Mouse (Mus musculus) ovary, adult 18-20 months (tissue): Measurements from ENCODE around the gene Ccdc82.

Experiments used
- DNase-seq: peaks from one replicate; pipeline ENCODE4 v3.0.0; 2022; ENCODE audit warnings: low spot score, mixed read lengths

Gene Ccdc82

DNA sequence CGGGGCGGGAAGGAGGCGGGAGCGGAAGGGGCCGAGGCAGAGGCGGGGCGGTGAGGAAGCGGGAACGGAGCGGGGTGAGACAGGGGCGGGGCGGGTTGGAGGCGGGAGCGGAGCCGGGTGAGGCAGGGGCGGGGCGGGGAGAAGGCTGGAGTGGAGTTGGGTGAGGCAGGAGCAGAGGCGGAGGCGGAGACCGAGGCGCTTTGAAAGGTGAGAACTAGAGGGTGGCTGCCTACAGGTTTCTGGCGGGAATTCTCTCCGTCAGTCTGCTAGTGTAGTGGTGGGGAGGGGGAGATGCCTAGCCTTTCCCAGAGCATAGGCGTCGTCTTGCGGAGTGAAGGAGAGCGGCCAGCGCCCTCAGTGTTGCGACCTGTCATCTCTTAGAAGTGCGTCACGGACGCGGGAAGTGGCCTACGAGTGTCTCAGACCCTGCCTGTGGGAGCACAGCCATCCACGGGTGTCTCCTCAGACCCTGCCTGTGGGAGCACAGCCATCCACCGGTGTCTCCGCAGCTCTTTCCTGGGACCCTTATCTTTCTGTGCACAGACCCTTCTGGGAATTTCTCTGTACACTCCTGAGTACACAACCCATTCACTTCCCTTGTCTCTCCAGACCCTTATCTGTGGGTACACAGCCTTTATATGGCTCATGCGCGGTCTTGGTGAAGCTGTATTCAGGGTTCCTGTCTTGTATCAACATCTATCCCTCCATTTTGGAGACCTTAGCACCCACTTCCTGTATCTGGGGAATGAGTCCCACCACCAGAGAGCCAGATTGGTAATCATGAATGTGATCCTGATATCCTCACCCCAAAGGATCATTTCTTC lies at the start of gene Ccdc82:
TSS of gene Ccdc82 (plus strand) at position 141 of the 824 bp plus-strand sequence.
- peak; percentile 88 for DNase-seq

DNA sequence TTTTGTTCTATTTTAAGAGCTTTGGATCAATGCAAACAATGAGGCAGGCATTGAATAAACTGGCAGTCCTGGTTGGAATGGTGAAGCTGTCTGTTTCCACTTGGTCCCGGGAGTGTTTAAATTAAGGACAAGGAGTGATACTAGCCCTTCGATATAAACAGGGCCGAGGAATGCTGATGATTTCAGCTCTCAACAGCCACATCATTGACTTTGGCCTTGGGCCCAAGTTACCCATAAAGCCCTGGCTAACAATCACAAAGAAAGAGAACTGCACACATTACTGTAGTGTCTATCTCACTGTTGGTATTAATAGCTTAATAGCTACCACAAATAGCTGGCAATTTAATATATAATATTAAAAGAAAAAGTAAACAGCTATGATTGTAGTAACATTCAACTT lies 46.7 kb upstream of the Ccdc82 start:
- no peak for DNase-seq

DNA sequence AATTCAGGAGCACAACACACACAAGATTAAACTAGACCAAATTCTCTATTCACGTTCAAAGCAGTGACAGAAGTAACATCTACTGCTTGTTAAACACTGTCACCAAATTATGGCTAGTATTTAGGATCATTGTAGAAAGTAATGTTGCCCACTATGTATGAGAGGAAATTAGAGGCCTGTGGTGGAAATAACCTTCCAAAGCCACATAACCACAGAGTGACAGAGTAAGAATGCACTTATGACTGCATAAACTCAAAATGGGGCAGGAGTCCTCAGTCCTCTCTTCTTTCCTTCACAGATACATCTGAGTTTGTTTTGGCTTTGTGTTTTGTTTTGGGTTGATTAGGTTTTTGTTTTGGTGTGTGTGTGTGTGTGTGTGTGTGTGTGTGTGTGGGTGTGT lies 43.6 kb upstream of the Ccdc82 start:
- no peak for DNase-seq

DNA sequence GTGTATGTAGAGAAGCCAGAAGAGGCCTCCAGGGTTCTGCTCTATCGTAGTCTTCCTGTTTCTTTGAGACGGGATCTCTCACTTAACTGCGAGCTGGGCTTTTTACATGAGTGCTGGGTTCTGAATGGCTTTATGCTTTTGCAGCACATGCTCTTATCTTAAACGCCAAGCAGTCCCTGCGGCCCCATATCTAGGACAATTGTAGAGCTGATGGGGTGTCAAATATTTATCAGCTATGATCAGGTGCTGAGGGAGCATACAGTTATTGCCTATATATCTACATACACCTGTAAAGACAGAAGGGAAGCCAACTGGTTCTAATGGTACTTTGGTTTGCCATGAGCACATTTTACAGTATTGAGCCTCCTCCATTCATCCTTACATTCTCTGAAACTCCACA lies 43.1 kb upstream of the Ccdc82 start:
- DNase-seq = no peak

DNA sequence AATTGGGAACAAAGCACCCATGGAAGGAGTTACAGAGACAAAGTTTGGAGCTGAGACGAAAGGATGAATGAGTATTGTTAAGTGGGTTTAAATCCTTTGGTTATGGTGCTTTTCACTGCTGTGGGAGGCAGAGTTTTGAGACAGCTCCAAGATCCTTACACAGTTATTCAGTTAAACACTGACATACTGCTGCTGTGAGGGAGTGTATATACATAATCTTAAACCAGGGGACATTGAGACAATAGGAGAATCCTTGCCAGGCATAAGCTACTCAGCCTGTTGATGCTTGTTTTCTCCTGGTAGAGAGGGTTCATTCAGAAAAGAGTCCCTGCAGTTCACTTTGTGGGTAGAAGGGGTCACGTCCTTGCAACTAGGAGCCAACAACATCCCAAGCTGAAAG lies 40.4 kb upstream of the Ccdc82 start:
- no peak for DNase-seq

DNA sequence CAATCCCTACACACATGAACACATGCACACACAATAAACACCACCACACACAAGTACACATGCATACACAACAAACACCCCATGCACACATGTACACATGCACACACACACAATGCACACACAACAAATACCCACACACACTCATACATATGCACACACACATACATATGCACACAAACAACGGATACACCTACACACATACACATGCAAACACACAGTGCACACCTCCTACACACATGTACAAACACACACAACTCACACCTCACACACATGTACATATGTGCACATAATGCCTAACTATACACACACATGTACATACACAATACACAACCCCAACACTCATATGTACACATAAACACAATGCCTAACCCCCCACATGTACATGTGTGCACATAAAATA lies 20.9 kb upstream of the Ccdc82 start:
- DNase-seq = no peak

DNA sequence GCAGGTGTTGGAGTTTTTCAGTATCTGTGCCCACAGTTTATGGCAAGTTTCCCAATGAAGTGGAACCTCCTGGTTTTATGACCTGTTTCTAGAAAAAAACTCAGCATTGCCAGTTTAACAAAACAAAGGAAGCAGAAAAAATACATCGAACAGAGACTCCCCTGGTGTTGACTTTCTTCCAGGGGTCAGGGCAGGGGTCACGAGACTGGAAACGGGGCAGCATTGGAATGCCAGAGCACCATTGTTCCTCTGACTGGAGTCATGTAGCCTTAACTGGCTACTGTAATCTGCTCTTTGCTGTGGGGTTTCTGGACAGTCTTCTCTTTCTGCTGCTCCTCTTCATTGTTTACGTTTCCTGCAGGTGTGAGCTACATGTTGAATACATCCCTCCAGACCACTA lies 16.2 kb upstream of the Ccdc82 start:
- DNase-seq = no peak

- no peak for DNase-seq
Observed at GRCm38 (mm10) chr9:13231545-13232216, 15.1 kb upstream of the Ccdc82 start.

GRCm38 (mm10) chr9:13242321-13242720 lies 4.4 kb upstream of the Ccdc82 start:
- no peak for DNase-seq

DNA sequence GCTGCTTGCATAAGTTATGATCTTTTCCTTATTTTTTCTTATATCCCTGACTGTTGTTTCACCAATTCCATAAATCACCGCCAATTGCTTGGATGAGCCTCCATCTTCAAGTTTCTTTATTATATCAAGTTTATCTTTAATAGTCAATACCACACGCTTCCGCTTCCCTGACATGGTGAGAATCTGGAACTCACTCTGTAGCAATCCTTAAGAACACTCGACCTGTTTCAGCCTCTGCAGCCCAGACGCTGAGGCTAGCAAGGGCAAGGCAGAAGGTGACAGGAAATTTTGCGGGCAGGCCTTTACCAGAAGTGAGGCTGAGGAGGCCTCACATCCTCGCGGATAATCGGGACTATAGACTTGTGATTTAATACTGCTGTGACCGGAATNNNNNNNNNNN lies 1.3 kb upstream of the Ccdc82 start, which contains the start of gene Jrkl:
TSS of gene Jrkl (minus strand) at position 349 of the 400 bp plus-strand sequence.
- peak; percentile 1 for DNase-seq

DNA sequence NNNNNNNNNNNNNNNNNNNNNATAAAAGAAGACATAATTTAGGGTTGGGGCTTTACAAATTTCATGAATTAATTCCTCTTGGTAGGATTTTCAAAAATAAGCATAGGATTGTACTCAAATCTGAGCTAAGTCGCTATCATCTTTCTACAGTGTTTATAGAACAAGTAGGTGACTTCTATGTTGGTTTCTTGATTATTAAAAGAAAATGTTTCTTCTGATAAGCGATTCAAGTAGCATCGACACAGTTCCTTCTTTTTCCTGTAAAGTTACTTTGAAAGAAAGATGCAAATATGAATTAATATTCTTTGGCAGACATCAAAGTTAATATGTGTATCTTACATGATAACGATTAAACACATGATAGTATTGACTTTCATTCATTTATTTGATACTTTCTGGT lies 1.3 kb downstream of the Ccdc82 start:
- no peak for DNase-seq

GRCm38 (mm10) chr9:13251251-13251650 lies 4.5 kb downstream of the Ccdc82 start:
- DNase-seq = no peak

DNA sequence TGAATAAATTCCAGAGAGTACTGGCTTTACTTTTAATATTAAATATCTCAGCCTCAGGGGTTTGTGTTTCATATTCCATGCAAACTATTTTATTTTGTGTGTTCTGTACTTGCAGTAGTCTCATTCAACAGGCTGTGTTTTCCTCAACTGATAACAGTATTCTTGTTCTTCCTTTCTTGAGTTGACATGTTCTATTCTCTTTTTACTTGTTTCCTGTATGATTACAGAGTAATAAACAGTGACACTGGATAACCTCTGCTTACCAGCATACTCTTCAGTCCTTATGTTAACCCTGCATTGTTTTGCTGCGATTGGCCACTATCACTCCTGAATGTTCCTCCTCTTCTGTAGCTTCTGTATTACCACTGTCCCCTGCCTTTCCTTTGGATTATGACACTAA lies 10.0 kb downstream of the Ccdc82 start:
- DNase-seq = no peak

DNA sequence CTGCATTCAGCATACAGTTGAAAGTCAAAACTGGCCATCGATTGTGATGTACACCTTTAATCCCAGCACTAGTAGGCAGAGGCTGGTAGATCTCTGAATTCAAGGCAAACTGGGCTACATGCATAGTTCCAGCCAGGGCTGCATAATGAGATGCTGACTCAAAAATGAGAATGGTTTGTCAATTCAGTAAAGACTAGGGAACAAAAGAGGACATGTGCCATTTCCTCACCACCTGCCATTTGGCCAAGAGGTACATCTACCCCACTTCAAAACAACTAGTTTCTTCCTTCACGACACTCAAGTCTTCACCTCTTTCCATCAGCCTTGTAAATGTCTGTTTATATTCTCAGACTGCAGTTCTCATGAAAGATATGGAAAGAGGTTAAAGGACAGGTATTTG lies 11.4 kb downstream of the Ccdc82 start:
- DNase-seq = no peak

DNA sequence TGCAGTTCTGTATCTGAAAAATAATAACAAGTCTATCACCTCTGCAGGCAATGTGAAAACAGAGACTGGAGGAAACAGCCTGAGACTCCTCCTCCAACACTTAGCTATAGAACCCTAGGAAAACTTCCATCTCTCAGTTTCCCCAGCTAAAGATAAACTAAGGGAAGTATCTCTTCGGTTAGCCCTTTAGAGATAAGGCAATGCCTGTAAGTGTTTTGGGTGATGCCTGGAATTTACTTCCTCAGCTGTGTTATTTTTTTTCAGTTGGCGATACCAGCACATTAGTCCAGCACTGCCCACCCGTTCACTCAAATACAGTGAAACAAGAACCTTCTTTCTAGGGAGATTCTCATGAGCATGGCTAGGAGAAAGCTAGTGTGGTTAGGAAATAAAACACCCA lies 14.2 kb downstream of the Ccdc82 start:
- DNase-seq = no peak

DNA sequence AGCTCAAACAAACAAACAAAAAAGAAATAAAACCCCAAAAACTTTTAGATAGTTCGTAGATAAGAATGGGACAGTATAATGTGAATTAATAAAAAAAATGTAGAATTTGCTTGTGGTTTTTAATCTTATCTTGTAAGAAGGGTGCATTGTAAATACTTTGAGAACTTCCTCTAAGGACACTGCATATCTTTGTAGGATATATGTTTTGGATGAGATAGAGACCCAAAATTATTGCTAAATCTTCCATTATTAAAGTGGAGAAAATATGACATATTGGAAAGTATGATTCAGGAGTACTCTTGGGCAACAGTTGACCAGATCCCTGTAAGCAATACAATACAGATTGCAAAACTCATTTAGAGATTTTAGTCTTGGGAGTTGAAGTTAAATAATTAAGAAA lies 26.5 kb downstream of the Ccdc82 start:
- no peak for DNase-seq

DNA sequence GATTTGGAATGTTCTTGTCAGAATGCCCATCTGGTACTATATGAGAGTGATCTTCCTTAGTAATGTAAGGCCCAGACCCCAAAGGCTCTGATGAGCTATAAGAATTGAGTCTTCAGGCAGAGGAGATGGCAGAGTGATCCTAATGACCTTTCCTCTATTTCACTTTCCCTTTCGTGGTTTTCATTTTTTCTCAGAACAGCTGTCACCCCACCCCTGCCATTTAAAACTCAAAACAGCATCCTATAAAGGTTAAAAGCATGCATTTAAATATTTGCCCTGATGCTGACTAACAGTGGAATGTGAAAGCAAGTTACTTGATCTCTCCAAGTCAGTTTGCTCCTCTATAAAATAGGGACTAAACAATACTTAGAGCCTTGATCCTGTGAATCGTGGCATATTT lies 40.7 kb downstream of the Ccdc82 start:
- no peak for DNase-seq

GRCm38 (mm10) chr9:13296274-13297121 lies 49.7 kb downstream of the Ccdc82 start:
- DNase-seq = peak; percentile 87

DNA sequence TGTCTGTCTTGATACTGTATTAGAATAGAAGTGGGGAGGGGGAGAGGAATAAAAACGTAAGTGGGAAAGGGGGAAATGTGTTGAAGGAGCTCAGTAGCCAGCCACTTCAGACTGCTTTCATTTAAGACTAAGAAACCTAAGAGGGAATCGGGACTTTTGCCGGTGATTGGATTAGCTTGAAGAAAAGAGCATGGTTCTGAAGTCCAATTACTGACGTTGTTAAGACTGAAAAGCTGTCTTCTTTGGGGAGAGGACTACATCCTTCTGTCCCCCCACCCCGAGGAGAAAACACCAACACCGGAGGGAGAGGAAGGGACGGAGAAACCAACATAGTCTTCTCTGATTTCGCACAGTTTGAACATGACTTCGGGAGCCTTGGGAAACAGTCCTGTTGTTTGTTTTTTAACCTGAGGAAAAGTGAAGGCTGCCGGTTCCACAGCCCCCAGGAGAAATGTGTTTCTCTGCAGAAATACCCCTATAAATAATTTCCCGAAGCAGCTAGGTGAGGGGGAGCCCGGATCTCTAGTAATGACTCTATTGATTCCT lies 50.4 kb downstream of the Ccdc82 start:
- DNase-seq = no peak

GRCm38 (mm10) chr9:13297668-13298512 lies 51.1 kb downstream of the Ccdc82 start, which contains the start of gene Maml2:
TSS of gene Maml2 (plus strand) at chr9:13297957.
- peak; percentile 37 for DNase-seq

GRCm38 (mm10) chr9:13298513-13298878 lies 51.7 kb downstream of the Ccdc82 start:
- DNase-seq = no peak
